Mouse (Mus musculus): ENCODE data around the gene Rdh16f1. TPM values are rescaled to one million over a fixed set of nuclear protein-coding genes. Genes with fewer than 3 reads are reported as not detected.
"Not testable (repeated sequence)": the region's sequence is repeated elsewhere in the genome, so short reads cannot be mapped to it uniquely, and the experiment has no call there.

Gene Rdh16f1
- polyA plus RNA-seq, 1 experiment from 2014 or later, result not detected

- WGBS, result 75% methylated on average over 3 of the region's 3 CpGs
- DNase-seq (ENCODE audit: low spot score), result no peak
- no peaks in the 10 kb centered on the region for H3K27me3 ChIP-seq (ENCODE audit: low read depth, poor library complexity, severe bottlenecking)
Measured at GRCm38 (mm10) chr10:127755246-127755645, 4.3 kb upstream of the Rdh16f1 start.

GRCm38 (mm10) chr10:127755770-127756468, 3.7 kb upstream of the Rdh16f1 start:
- Histone ChIP-seq H3K27me3 (ENCODE audit: low read depth, poor library complexity, severe bottlenecking) (no peaks in the 10 kb centered on the region), H3K4me1 (0 out of 2 replicates have a peak, but pooled peaks cover 5% of the 10 kb centered on the region), H3K9me3 (replicated peaks) (no peaks in the 10 kb centered on the region), H3K4me3 (peak overlapping the region; percentile 23; the same call in 1 of the 2 replicates), H3K36me3 (no peaks in the 10 kb centered on the region), H3K27ac (no peak overlapping the region)
- no peak for DNase-seq (ENCODE audit: low spot score)
- 43% methylated on average over 18 of the region's 18 CpGs for WGBS

More at GRCm38 (mm10) chr10:127755246-127755645, 4.3 kb upstream of the Rdh16f1 start:
- no peak overlapping the region for H3K27ac ChIP-seq
- no peaks in the 10 kb centered on the region for H3K9me3 ChIP-seq (replicated peaks)
- H3K4me1 ChIP-seq, result peaks cover 9% of the 10 kb centered on the region
- no peaks in the 10 kb centered on the region for H3K36me3 ChIP-seq
- no peak overlapping the region for H3K4me3 ChIP-seq

- WGBS, result 90% methylated on average over 10 of the region's 10 CpGs
- not testable (repeated sequence) for DNase-seq (ENCODE audit: low spot score); H3K4me1 ChIP-seq; H3K27ac ChIP-seq; H3K4me3 ChIP-seq; H3K9me3 ChIP-seq (replicated peaks); H3K27me3 ChIP-seq (ENCODE audit: low read depth, poor library complexity, severe bottlenecking); H3K36me3 ChIP-seq
Measured at GRCm38 (mm10) chr10:127762926-127763325, 3.3 kb downstream of the Rdh16f1 start.

- DNase-seq (ENCODE audit: low spot score), result no peak
- WGBS, result 70% methylated on average over 12 of the region's 12 CpGs
- no peak overlapping the region for H3K27ac ChIP-seq
- H3K4me1 ChIP-seq, result no peaks in the 10 kb centered on the region
- no peak overlapping the region for H3K4me3 ChIP-seq
- no peaks in the 10 kb centered on the region for H3K36me3 ChIP-seq
- no peaks in the 10 kb centered on the region for H3K27me3 ChIP-seq (ENCODE audit: low read depth, poor library complexity, severe bottlenecking)
- H3K9me3 ChIP-seq (replicated peaks), result no peaks in the 10 kb centered on the region
Measured at GRCm38 (mm10) chr10:127763914-127764680, 4.5 kb downstream of the Rdh16f1 start.

GRCm38 (mm10) chr10:127766564-127766963, 7.0 kb downstream of the Rdh16f1 start:
- Histone ChIP-seq H3K36me3 (no peaks in the 10 kb centered on the region), H3K9me3 (replicated peaks) (no peaks in the 10 kb centered on the region)

GRCm38 (mm10) chr10:127776011-127776410, 16.4 kb downstream of the Rdh16f1 start, which contains the start of gene Rdh9:
TSS of gene Rdh9 (plus strand) at chr10:127776386.
- Histone ChIP-seq H3K27ac (no peak within 1 kb of the TSS), H3K9me3 (replicated peaks) (no peaks in the 10 kb centered on the region), H3K27me3 (ENCODE audit: low read depth, poor library complexity, severe bottlenecking) (no peaks in the 10 kb centered on the region), H3K4me1 (no peaks in the 10 kb centered on the region), H3K4me3 (no peak within 1 kb of the TSS), H3K36me3 (no peaks in the 10 kb centered on the region)
- WGBS, result 84% methylated on average over 2 of the region's 2 CpGs
- no peak for DNase-seq (ENCODE audit: low spot score)

More at GRCm38 (mm10) chr10:127766564-127766963, 7.0 kb downstream of the Rdh16f1 start:
- H3K4me3 ChIP-seq, result no peak overlapping the region
- no peak overlapping the region for H3K27ac ChIP-seq
- WGBS, result 78% methylated on average over 1 of the region's 1 CpGs
- H3K27me3 ChIP-seq (ENCODE audit: low read depth, poor library complexity, severe bottlenecking), result no peaks in the 10 kb centered on the region
- H3K4me1 ChIP-seq, result no peaks in the 10 kb centered on the region
- DNase-seq (ENCODE audit: low spot score), result no peak

GRCm38 (mm10) chr10:127782321-127782720, 22.7 kb downstream of the Rdh16f1 start:
- DNase-seq (ENCODE audit: low spot score); H3K27me3 ChIP-seq (ENCODE audit: low read depth, poor library complexity, severe bottlenecking); H3K36me3 ChIP-seq; H3K4me3 ChIP-seq; H3K4me1 ChIP-seq; H3K9me3 ChIP-seq (replicated peaks); H3K27ac ChIP-seq: not testable (repeated sequence)
- 97% methylated on average over 17 of the region's 17 CpGs for WGBS

GRCm38 (mm10) chr10:127785411-127785810, 25.8 kb downstream of the Rdh16f1 start:
- not testable (repeated sequence) for DNase-seq (ENCODE audit: low spot score); H3K27ac ChIP-seq; H3K36me3 ChIP-seq; H3K9me3 ChIP-seq (replicated peaks); H3K27me3 ChIP-seq (ENCODE audit: low read depth, poor library complexity, severe bottlenecking); H3K4me3 ChIP-seq; H3K4me1 ChIP-seq
- 84% methylated on average over 1 of the region's 1 CpGs for WGBS

GRCm38 (mm10) chr10:127799295-127799694, 39.7 kb downstream of the Rdh16f1 start:
- Histone ChIP-seq H3K36me3 (no peaks in the 10 kb centered on the region), H3K27me3 (ENCODE audit: low read depth, poor library complexity, severe bottlenecking) (no peaks in the 10 kb centered on the region), H3K27ac (no peak overlapping the region), H3K4me3 (no peak overlapping the region), H3K9me3 (replicated peaks) (no peaks in the 10 kb centered on the region), H3K4me1 (no peaks in the 10 kb centered on the region)
- WGBS, result 85% methylated on average over 1 of the region's 1 CpGs
- no peak for DNase-seq (ENCODE audit: low spot score)

GRCm38 (mm10) chr10:127800891-127801290, 41.3 kb downstream of the Rdh16f1 start, which contains the start of gene Rdh16:
TSS of gene Rdh16 (plus strand) at chr10:127801152.
- no peaks in the 10 kb centered on the region for H3K9me3 ChIP-seq (replicated peaks)
- H3K4me1 ChIP-seq, result no peaks in the 10 kb centered on the region
- H3K27me3 ChIP-seq (ENCODE audit: low read depth, poor library complexity, severe bottlenecking), result no peaks in the 10 kb centered on the region
- no peak for DNase-seq (ENCODE audit: low spot score)
- no peak within 1 kb of the TSS for H3K4me3 ChIP-seq
- no peak within 1 kb of the TSS for H3K27ac ChIP-seq
- WGBS, result 90% methylated on average over 6 of the region's 6 CpGs
- H3K36me3 ChIP-seq, result no peaks in the 10 kb centered on the region

GRCm38 (mm10) chr10:127801612-127802011, 42.0 kb downstream of the Rdh16f1 start:
- no peaks in the 10 kb centered on the region for H3K4me1 ChIP-seq
- H3K4me3 ChIP-seq, result no peak overlapping the region
- H3K27me3 ChIP-seq (ENCODE audit: low read depth, poor library complexity, severe bottlenecking), result no peaks in the 10 kb centered on the region
- WGBS, result 90% methylated on average over 2 of the region's 2 CpGs
- DNase-seq (ENCODE audit: low spot score), result no peak
- no peak overlapping the region for H3K27ac ChIP-seq
- H3K36me3 ChIP-seq, result no peaks in the 10 kb centered on the region
- no peaks in the 10 kb centered on the region for H3K9me3 ChIP-seq (replicated peaks)

- Histone ChIP-seq H3K27me3 (ENCODE audit: low read depth, poor library complexity, severe bottlenecking) (no peaks in the 10 kb centered on the region), H3K27ac (no peak overlapping the region), H3K9me3 (replicated peaks) (no peaks in the 10 kb centered on the region), H3K4me3 (no peak overlapping the region), H3K36me3 (no peaks in the 10 kb centered on the region), H3K4me1 (no peaks in the 10 kb centered on the region)
- DNase-seq (ENCODE audit: low spot score), result no peak
- 80% methylated on average over 5 of the region's 5 CpGs for WGBS
Measured at GRCm38 (mm10) chr10:127802236-127802635, 42.6 kb downstream of the Rdh16f1 start.

GRCm38 (mm10) chr10:127804416-127804815, 44.8 kb downstream of the Rdh16f1 start:
- no peaks in the 10 kb centered on the region for H3K4me1 ChIP-seq
- no peak overlapping the region for H3K4me3 ChIP-seq
- H3K27me3 ChIP-seq (ENCODE audit: low read depth, poor library complexity, severe bottlenecking), result no peaks in the 10 kb centered on the region
- 75% methylated on average over 7 of the region's 7 CpGs for WGBS
- no peak for DNase-seq (ENCODE audit: low spot score)
- H3K27ac ChIP-seq, result no peak overlapping the region
- no peaks in the 10 kb centered on the region for H3K9me3 ChIP-seq (replicated peaks)
- no peaks in the 10 kb centered on the region for H3K36me3 ChIP-seq
